Mouse (Mus musculus): ENCODE measurements around the gene Pbld2. TPM values are rescaled to one million over a fixed set of nuclear protein-coding genes. Genes with fewer than 3 reads are reported as not detected.

Gene Pbld2
- polyA plus RNA-seq, 2 experiments: 1.8 to 2.3 TPM

- Histone ChIP-seq H3K27ac (no peak overlapping the region), H3K9ac (replicated peaks) (no peak overlapping the region), H3K36me3 (replicated peaks; ENCODE audit: control insufficient read depth, insufficient read depth, low read depth) (no peaks in the 10 kb centered on the region), H3K9me3 (ENCODE audit: control insufficient read depth, low read length) (no peaks in the 10 kb centered on the region), H3K4me1 (replicated peaks; ENCODE audit: control insufficient read depth in 2 of 2, insufficient read depth in 2 of 2, low read length in 1 of 2) (0 out of 4 replicates have a peak, but pooled peaks cover 0 to 2% of the 10 kb centered on the region in 2 experiments), H3K4me2 (ENCODE audit: low read depth) (no peak overlapping the region), H3K4me3 (ENCODE audit: insufficient read depth in 1 of 2, low read depth in 2 of 2, low read length in 2 of 2) (no peak overlapping the region), H3K27me3 (ENCODE audit: control insufficient read depth, insufficient read depth, low read length) (no peaks in the 10 kb centered on the region)
- ATAC-seq (ENCODE audit: insufficient read depth) (no peak), DNase-seq (ENCODE audit: low read depth in 3 of 3, low spot score in 3 of 3) (no peak)
- 38% methylated on average over 24 of the region's 24 CpGs for WGBS (ENCODE audit: insufficient replicate concordance)
- TF ChIP-seq EP300 (IDR thresholded peaks at IDR 0.05; ENCODE audit: low read depth): no peak
- no peak for TF ChIP-seq CTCF (IDR thresholded peaks at IDR 0.05; ENCODE audit: low read depth)
Observed at GRCm38 (mm10) chr10:63056966-63057750, 33.0 kb downstream of the Pbld2 start.

GRCm38 (mm10) chr10:63059862-63060261, 35.7 kb downstream of the Pbld2 start, which contains the start of gene Pbld1:
Gene Pbld1 (plus strand): TSS chr10:63060162.
- Histone ChIP-seq H3K36me3 (replicated peaks; ENCODE audit: control insufficient read depth, insufficient read depth, low read depth) (no peaks in the 10 kb centered on the region), H3K9me3 (ENCODE audit: control insufficient read depth, low read length) (no peaks in the 10 kb centered on the region), H3K4me2 (ENCODE audit: low read depth) (no peak within 1 kb of the TSS), H3K9ac (replicated peaks) (no peak within 1 kb of the TSS), H3K27ac (no peak within 1 kb of the TSS), H3K4me3 (ENCODE audit: insufficient read depth in 1 of 2, low read depth in 2 of 2, low read length in 2 of 2) (no peak within 1 kb of the TSS), H3K4me1 (replicated peaks; ENCODE audit: control insufficient read depth in 2 of 2, insufficient read depth in 2 of 2, low read length in 1 of 2) (0 out of 4 replicates have a peak, but pooled peaks cover 0 to 2% of the 10 kb centered on the region in 2 experiments), H3K27me3 (ENCODE audit: control insufficient read depth, insufficient read depth, low read length) (no peaks in the 10 kb centered on the region)
- TF ChIP-seq CTCF (IDR thresholded peaks at IDR 0.05; ENCODE audit: low read depth) (no peak), EP300 (IDR thresholded peaks at IDR 0.05; ENCODE audit: low read depth) (no peak)
- ATAC-seq (ENCODE audit: insufficient read depth) (no peak), DNase-seq (ENCODE audit: low read depth in 3 of 3, low spot score in 3 of 3) (no peak)
- 51% methylated on average over 2 of the region's 2 CpGs for WGBS (ENCODE audit: insufficient replicate concordance)

- Histone ChIP-seq H3K27ac (no peak overlapping the region), H3K9me3 (ENCODE audit: control insufficient read depth, low read length) (no peaks in the 10 kb centered on the region), H3K27me3 (ENCODE audit: control insufficient read depth, insufficient read depth, low read length) (no peaks in the 10 kb centered on the region), H3K4me2 (ENCODE audit: low read depth) (no peak overlapping the region), H3K36me3 (replicated peaks; ENCODE audit: control insufficient read depth, insufficient read depth, low read depth) (no peaks in the 10 kb centered on the region), H3K9ac (replicated peaks) (no peak overlapping the region), H3K4me3 (ENCODE audit: insufficient read depth in 1 of 2, low read depth in 2 of 2, low read length in 2 of 2) (no peak overlapping the region), H3K4me1 (replicated peaks; ENCODE audit: control insufficient read depth in 2 of 2, insufficient read depth in 2 of 2, low read length in 1 of 2) (0 out of 4 replicates have a peak, but pooled peaks cover 0 to 2% of the 10 kb centered on the region in 2 experiments)
- DNase-seq (ENCODE audit: low read depth in 3 of 3, low spot score in 3 of 3) (peak in 1 of 3 experiments; percentile 11), ATAC-seq (ENCODE audit: insufficient read depth) (peak; percentile 21; the same call in 1 of the 2 replicates)
- TF ChIP-seq EP300 (IDR thresholded peaks at IDR 0.05; ENCODE audit: low read depth) (no peak), CTCF (IDR thresholded peaks at IDR 0.05; ENCODE audit: low read depth) (no peak)
- 61% methylated on average over 11 of the region's 11 CpGs for WGBS (ENCODE audit: insufficient replicate concordance)
Observed at GRCm38 (mm10) chr10:63060406-63060805, 36.3 kb downstream of the Pbld2 start.

GRCm38 (mm10) chr10:63061266-63061665, 37.2 kb downstream of the Pbld2 start:
- H3K9ac ChIP-seq (replicated peaks): no peak overlapping the region
- DNase-seq (ENCODE audit: low read depth in 3 of 3, low spot score in 3 of 3): no peak
- H3K36me3 ChIP-seq (replicated peaks; ENCODE audit: control insufficient read depth, insufficient read depth, low read depth): no peaks in the 10 kb centered on the region
- no peaks in the 10 kb centered on the region for H3K9me3 ChIP-seq (ENCODE audit: control insufficient read depth, low read length)
- H3K4me3 ChIP-seq (ENCODE audit: insufficient read depth in 1 of 2, low read depth in 2 of 2, low read length in 2 of 2): no peak overlapping the region; a peak in 1 of 4 replicates
- no peak for TF ChIP-seq CTCF (IDR thresholded peaks at IDR 0.05; ENCODE audit: low read depth)
- TF ChIP-seq EP300 (IDR thresholded peaks at IDR 0.05; ENCODE audit: low read depth): no peak
- H3K27ac ChIP-seq: no peak overlapping the region
- H3K27me3 ChIP-seq (ENCODE audit: control insufficient read depth, insufficient read depth, low read length): no peaks in the 10 kb centered on the region
- H3K4me2 ChIP-seq (ENCODE audit: low read depth): no peak overlapping the region; the same call in 1 of the 2 replicates
- 62% methylated on average over 12 of the region's 12 CpGs for WGBS (ENCODE audit: insufficient replicate concordance)
- no peak for ATAC-seq (ENCODE audit: insufficient read depth)
- H3K4me1 ChIP-seq (replicated peaks; ENCODE audit: control insufficient read depth in 2 of 2, insufficient read depth in 2 of 2, low read length in 1 of 2): 0 out of 4 replicates have a peak, but pooled peaks cover 0 to 2% of the 10 kb centered on the region in 2 experiments

- Histone ChIP-seq H3K27ac (no peak overlapping the region), H3K27me3 (ENCODE audit: control insufficient read depth, insufficient read depth, low read length) (no peaks in the 10 kb centered on the region), H3K36me3 (replicated peaks; ENCODE audit: control insufficient read depth, insufficient read depth, low read depth) (no peaks in the 10 kb centered on the region), H3K4me3 (ENCODE audit: insufficient read depth in 1 of 2, low read depth in 2 of 2, low read length in 2 of 2) (no peak overlapping the region), H3K9ac (replicated peaks) (no peak overlapping the region), H3K4me1 (replicated peaks; ENCODE audit: control insufficient read depth in 2 of 2, insufficient read depth in 2 of 2, low read length in 1 of 2) (0 out of 4 replicates have a peak, but pooled peaks cover 0 to 2% of the 10 kb centered on the region in 2 experiments), H3K9me3 (ENCODE audit: control insufficient read depth, low read length) (no peaks in the 10 kb centered on the region), H3K4me2 (ENCODE audit: low read depth) (no peak overlapping the region)
- TF ChIP-seq EP300 (IDR thresholded peaks at IDR 0.05; ENCODE audit: low read depth) (no peak), CTCF (IDR thresholded peaks at IDR 0.05; ENCODE audit: low read depth) (no peak)
- DNase-seq (ENCODE audit: low read depth in 3 of 3, low spot score in 3 of 3): no peak
- 74% methylated on average over 5 of the region's 5 CpGs for WGBS (ENCODE audit: insufficient replicate concordance)
- ATAC-seq (ENCODE audit: insufficient read depth): no peak
Observed at GRCm38 (mm10) chr10:63062696-63063095, 38.6 kb downstream of the Pbld2 start.
